Mouse (Mus musculus) right cerebral cortex, postnatal 36 days (tissue): ENCODE measurements at regions not wholly inside any gene's neighbourhood (a gene's known extent, or its start where the extent isn't known, plus 50 kb on each side); places are given as distances from the start of the nearest gene placed in this dataset.

ENCODE experiments used
- DNase-seq, 2 experiments: peaks; one replicate each; pipeline ENCODE4 v3.0.0; 2022; ENCODE audit warnings: low spot score in 2 of 2, mixed read lengths in 1 of 2

DNA sequence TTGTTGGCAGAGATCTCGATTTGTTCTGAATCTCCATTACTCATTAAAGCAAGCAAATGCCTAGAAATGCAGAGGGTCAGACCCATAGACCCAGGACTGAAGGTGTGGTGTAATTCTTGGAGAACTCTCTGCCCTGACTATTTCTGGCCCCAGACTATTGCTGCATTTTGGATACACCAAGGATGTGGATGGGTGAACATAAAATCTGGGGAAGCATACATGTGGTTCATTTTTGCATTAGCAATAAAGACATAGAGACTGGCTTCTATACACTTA, 303.0 kb downstream of the Meis1 start:
- DNase-seq, result no peak

DNA sequence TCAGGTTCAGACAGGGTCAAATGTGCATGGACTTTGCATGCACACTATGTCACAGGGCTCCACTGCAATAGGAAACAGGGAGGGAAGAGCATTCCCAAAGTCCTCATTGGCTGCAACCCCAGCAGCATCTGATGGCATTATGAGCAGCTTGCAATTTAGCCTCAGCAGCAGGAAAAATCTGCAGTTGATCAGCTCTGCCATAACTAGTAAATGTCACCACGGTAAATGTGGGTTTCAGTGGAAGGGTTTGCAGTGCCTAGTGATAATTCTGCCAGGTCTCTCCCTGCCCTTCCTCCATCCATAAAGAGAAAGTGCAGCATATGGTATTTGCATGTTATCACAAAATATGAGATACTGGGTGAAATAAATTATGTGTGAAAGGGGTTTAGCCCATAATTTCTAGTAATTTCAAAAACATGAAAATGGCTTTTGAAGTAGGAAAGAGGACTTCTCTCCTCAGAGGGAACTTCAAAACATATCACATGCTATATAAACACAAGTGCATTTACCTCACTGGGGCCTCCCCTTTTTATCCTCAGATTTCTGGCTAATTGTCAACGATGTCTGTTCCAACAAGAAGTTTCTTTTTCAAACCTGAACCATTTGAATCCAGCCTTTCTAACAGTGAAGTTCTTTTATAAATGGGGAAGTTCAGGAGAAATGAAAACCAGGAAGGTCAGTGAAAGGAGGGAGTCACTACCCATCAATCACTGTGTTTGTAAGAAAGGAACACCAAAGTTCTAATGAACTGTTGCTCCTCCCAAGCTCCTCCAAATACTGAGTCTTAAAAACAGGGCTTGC, 303.5 kb downstream of the Meis1 start:
- no peak for DNase-seq

DNA sequence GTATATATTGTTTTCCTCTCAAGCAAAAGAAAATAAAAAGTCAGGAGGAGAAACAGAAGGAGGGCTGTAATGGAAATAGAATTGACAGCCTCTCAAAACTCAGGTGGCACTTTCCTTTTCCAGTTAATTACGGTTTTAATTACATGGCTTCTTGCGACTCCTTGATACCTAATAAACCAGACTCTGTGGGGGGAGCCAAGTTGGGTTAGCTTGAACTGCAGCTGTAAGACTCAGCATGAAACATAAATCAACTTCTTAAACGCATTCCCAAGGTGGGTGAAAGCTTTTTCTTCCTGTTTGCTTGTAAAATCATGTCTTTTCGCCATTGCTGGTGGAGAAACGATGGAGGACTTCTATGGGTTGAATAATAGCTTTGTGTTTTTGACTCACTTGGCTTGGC, 304.4 kb downstream of the Meis1 start:
- no peak for DNase-seq

DNA sequence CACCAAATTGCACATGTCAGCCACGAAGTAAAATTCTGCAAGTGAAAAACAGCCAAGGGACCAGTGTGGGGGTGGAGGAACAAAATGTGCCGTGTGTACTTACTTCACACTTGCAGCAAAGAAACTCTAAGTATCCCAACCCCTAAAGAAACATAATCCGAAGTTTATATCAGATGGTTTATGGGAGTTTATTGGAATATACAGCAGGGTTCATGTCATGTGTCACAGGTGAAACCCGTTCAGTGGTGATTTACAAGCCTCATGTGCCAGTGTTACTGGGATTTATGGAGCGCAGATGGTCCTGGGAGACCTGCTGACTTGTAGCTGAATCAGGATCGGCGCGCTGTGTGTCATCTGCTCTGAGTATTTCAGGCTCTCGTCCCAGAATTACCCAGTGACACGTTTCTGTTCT, 306.1 kb downstream of the Meis1 start:
- peak; percentile 36 to 37 for DNase-seq

DNA sequence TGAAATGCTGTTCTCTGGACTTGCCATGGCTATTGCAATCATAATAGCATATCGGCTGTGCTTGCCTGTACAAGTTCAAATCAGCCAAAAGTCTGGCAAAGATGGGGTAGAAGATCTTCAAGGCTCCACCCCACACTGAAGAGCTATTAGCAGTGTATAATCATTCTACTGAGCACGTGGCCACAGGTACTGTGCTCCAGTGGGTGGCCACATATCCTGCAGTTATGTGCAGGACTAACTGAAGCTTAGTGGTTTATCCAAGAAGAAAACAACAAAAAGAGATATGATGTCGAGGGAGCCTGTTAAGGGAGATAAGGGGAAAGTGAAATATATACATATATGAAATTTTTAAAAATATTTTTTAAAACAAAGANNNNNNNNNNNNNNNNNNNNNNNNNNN, 309.2 kb downstream of the Meis1 start:
- DNase-seq, result no peak

DNA sequence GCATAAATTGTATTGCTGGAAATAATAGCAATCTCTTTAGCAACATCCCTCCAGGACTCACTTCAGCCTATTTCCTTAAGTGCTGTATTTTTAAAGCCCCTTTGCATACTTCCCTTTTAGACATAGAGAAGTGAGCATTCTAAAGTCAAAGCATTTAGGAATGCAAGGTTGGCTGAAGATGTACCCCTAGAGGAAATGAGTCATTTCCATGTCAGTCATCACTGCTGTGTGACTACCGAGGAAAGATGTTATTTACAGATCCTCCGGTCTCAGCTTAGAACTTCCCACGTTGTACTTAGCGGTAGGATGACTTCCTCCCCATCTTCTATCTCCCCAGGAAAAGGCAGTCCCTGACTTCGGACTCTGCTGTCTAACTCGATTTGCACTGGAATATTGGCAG, 337.2 kb downstream of the Meis1 start:
- DNase-seq, result no peak

DNA sequence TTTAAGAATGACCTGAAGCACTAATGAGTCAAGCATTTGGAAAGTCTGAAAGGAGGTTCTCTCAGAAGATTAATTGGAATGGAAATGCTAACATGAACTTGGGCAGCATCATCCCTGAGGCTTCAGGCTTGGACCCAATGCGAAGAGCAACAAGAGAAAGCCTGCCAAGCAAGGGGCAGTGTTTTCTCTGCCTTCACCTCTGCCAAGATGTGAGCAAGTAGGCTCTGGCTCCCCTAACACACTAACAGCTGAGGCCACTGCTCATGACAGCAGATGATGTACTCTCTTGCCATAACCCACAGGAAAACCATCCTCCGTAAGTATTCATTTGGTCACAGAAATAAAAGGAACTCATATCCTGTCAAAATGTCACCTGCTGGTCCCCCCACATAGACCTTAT, 341.9 kb downstream of the Meis1 start:
- no peak for DNase-seq

DNA sequence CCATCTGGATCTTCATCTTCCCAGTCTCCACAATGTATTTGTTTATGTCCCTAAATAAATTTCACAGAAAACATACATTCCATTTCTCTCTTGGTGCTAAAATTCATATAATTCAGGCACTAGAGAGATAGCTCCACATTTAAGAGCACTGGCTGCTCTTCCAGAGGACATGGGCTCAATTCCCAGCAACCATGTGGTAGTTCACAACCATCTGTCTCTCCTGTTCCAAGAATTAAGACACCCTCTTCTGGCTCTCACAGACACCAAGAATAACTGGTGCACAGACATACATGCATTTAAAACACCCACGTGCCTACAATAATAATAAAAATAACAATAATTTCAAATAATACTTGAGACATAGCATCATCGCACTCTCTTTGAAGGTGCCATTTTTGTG, 347.8 kb downstream of the Meis1 start:
- no peak for DNase-seq

DNA sequence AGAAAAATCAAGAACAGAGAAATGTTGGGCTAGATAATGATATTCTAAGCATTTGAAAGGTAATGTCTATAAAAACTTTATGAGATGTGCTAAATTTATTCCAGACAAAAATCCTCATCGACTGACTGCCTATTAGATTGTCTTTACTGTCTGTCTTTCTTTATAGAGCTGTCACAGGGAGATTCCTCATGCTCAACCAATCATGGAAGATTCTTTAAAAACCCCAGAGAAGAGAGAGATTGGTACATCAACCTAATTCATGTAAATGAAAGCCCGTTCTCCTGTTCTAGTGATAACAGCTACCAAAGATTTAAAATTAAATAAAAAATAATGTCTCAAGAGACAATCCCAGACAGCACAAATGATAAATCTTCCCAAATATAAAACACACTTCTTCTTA, 349.5 kb downstream of the Meis1 start:
- DNase-seq, result no peak

DNA sequence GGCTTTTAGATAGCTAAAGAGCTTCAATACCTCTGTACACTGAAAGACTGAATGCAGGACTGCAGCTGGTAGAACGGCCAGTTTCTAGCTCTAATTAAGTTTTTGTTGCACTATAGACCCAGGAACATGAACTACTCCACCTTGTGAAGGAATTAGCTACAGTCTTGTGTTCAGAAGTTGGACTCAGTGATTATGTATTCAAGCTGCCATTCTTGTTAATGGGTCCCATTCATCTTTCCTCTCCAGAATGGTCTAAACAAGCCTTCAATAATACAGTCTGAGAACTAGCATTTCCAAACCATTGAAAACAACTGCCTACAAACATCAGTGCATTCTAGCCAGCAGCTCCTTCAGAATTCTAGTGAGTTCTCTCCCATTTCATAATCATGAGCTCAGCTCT, 362.4 kb downstream of the Meis1 start:
- DNase-seq, result no peak

DNA sequence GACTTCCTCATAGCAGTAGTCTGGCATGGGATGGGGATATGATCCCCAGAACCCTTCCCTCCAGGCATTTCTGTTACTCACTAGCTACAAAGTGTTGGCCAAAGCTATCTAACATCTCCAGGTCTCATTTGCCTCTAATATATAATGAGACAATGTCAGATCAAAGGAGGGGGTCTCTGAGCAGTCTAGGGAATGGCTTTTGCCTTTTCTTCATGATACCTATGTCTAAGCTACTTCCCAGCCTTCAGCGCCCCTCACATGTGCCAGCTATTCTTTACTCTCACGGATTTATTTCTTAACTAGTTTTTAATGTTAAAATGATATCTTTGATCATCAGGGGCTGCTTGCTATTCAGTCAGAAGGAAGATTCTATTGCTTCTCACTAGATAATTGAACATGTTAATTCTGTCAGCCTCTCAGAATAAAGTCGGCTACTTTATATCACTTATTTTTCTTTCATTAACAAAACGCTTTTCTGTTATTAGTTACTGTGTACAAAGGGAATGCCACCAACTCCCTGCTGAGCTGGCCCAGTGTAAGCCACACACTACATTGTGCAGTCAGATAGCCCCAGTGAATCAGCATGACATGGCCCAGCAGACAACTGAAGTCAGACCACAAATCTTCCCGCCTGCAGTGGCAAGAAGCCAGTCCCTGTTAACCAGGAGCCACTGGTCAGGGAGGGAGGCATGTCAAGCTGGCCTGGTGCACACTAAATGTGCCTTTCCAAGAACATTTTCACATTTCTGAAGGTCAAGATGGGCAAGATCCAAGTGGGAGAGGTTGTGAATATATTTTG, 386.6 kb downstream of the Meis1 start:
- no peak for DNase-seq

DNA sequence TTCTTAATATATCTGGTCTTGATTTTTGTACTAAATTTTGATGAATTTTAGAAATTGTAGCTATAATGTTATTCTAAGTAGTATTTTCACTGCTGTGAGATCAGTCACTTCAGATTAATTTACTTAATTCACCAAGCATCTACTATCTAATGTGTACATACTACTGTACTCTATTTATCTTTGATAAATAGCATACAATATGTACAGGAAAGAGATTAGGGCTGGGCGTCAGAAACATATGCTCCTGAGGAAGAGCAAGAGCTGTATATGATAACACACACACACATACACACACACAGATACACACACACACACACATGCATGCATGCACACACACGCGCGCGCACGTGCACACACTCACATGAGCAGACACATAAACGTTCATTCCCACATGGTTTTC, 387.2 kb downstream of the Meis1 start:
- DNase-seq, result no peak

DNA sequence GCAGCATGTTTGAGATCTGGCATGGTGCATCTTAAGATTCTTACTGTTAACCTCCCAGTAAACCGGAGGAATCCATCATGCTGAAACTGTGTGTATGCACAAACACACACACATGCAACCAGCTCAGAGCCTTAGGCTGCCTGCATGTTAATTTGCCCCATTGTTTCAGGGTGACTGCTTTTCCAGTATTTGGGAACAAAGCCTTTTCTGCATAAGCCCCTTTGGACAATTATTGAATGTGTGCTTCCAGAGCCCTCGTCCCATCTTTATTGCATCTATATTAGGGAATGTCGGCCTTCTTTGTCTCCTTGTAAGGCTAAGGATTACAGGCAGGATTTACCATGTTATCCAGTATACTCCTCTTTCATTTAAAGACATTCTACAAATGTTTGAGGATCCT, 397.0 kb downstream of the Meis1 start:
- DNase-seq, result no peak

DNA sequence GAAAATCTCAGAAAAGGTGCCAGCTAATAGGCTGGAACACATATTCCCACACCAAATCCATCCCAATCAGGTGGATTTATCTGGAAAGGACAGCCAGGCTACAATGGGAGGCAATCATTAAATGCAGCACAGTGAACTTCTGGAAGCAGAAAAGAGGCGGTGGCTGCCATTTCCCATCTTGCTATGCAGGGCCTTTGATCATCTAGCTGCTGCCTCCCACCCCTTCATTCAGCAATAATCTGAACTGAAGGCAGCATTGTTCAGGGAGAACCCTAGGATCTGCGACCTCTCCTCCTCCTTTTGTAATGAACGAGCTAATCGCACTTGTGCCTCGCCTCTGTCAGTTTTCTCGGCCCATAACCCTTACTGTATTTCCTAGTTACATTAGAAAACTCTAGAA, 413.9 kb downstream of the Meis1 start:
- no peak for DNase-seq

DNA sequence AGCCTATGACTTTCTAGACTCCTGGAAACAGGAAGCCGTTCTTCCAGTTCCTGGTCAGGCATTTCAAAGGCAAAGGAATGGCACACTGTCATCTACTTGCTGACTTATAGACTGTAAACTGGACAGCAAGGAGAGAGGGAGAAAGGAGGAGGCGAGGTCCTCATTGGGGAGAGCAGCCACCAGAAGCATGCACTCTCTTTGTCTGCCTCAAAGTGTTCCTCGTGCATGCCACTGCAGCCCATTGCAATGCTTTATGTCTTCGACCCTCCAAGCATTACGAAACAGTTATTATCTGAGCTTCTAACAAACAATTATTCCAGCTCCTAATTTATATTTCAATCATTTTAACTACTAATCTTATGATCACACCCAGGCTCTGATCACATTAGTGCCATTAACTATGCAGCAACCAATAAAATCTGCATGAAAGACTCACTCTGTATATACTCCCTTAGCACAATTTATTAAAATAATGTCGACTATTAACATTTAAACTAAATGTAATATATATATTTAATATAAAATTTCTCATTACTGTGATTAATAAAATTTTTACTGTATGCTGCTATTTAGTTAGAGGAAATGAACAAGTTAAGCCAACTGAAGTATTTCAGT, 417.1 kb downstream of the Meis1 start:
- no peak for DNase-seq

DNA sequence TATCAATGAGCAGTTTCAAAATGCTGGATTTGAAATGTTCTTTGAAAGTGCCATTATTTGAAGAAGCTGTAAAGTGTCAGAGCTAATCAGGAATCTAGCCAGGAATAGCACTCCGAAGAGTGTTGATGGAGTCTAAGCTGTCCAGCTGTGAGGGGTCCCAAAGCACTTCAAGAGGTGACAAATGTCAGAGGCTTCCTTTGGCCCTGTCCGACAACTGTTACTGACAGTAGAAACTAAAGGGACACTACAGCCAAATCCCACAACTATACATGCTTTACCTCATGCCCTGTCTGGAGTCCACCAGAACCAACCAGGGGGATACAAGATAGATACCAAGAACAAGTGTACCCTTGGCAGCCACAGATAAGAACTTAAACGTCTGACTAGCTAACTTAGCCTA, 420.4 kb downstream of the Meis1 start:
- no peak for DNase-seq

DNA sequence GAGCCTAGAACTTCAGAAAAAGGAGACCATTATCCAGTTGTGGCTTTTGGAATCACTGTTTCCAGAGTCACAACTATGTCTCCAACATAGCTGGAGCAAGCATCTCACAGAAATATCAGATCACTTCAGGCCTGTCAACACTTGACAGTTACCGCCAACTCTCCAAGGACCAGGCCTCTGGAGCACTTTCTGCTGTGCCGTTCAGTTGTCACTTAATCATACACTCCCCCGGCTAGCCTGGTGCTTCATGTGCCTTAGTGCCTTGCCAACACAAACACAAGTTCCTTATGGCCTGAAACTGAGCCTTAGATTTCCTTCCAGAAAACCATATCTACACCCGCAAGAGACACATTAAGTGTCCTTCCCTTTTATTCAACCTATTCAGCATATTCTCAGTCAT, 421.8 kb downstream of the Meis1 start:
- no peak for DNase-seq

DNA sequence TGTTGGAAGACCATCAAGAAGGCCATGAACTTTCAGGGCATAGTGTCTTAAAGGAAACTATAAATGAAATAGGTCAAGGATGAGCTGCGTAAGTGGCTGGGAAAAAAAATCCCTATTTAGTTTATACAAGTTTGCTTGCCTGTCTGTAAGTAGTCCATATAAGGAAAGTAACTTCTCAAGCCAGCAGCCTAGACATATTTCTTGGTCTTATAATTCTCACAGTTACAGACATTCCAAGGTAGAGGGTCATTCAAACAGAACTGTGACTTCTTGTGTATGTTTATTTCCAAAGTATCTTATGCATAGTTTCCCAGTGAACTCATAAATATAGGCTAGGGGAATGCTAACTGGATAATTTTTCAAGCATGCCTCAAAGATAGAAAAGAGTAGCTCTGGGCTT, 428.3 kb downstream of the Meis1 start:
- no peak for DNase-seq

DNA sequence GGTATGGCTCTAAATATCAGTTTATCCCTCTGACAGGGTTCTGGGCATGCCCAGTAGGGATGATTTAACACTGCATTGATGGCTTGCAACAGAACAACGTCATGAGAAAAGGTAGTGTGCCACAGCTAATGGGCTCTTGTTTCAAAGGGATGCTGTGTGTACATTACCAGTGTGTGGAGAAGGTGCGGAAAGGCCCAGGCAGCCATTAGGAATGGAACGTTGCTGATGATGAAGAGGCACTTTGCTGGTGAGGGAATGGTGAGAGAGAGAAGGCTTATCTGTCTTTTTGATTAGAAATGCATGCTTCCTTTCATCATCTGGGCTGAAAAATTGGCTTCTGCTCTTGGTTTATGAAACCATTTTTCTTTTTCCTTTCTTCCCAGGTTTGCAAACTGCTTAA, 432.3 kb downstream of the Meis1 start:
- DNase-seq, result no peak

DNA sequence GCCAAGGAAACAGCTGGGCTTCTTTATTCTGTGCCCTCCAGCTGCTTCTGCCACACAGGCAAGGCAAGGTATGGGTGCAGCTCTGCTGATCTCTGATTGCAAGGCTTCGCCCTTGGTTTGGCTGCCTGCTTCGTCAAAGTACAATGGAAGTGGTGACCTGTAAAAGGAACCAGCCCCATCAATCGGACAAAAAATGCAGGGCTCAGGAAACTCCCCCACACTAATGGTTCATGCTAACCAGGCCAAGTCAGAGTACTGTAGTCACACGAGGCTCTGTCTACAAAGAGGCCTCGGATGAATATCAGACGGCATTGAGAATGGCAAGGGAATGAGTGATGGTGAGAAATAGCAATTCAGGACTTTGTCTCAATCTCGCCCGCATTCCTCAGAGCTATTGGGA, 433.8 kb downstream of the Meis1 start:
- DNase-seq, result no peak

DNA sequence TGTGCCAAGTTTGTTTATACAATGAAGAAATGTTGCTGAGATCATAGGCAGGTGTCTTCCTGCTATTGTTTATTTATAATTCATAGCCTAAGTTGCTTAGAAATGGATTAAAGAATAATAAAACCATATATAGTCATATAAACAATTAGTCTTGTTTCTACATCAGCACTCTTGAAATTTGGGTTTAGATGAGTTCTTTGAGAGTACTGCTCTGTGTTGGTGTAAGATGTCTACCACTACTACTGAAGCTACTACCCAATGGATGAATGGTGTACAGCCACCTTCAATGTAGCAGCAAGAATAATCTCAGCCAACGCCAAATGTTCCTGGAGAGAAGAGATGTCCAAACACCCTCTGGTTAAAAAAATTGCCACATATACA, 436.0 kb downstream of the Meis1 start:
- DNase-seq, result no peak

DNA sequence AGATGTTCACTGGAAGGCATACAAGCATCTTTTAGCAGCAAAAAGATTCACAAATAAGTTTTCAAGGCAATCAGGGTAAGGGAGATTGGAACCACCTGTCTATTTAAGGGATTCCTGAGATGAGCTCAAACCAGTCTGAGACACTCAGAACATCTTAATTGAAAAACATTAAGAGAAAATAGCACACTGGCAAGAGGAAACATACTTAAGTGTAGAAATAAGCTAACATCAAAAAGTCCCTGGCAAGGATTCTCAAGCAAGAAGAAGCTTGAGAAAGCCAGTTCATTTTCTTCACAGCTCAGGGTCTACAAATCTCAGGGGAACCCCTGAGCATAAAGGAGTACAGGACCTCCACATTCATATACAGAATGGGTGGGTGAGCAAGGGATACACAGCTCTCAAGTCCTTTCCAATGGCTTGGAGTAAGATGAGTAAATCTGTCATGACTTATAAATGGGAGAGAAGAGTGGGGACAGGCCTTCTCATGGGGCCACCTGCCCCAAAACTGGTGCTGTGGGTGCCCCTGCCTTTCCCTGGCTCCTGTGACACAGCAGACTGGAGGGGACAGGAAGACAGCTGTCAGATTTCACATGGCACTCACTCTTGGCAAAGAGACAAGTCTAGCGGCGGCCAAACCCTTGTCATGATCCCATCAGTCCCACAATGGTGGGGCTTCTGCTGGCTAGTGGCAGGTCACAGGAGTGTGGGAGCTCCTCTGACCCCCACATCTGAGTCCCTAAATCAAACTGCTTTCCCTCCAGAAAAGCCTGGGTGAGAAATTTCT, 436.6 kb downstream of the Meis1 start:
- DNase-seq, result no peak
